Mouse (Mus musculus): Measurements from ENCODE around the gene Psmd2.

The Psmd2 gene

DNA sequence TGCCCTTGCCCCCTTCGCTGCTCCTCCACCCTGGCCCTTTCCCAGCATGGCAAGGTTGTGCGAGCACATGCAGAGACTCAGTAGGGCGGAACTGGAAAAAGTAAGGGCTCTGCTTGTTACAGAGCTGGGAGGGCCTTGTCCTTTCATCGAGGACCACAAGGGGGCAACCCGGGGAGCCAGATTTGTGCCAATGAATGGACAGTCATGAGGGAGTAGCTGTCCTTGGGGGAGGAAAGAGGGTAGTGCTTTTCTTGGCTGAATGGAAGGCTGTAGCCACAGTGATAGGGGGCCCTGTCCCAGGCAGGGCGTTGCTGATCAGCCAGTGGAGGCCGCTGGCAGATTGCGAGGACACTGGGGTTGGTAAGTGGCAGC, 51.1 kb downstream of the Psmd2 start:
- peak; percentile 82 to 83 for DNase-seq

DNA sequence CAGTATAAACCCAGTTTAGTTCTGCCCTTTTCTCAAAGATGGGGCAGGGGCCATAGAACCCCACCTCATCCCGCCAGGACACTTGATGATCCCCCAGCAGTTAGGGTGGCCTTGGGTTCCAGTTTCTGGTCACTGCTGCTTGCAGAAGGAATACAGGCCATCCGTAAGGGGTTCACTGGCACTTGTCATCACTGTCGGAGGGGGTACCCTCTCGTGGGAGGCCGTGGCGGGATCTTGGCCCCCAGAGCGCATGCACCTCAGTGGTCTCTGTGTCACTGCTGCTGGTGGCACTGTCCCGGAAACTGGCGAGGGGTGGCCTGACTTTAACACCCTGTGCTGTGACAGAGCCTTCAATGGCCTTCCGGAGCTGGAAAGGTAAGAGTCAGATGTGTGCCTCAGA, 51.6 kb downstream of the Psmd2 start:
- no peak for DNase-seq

DNA sequence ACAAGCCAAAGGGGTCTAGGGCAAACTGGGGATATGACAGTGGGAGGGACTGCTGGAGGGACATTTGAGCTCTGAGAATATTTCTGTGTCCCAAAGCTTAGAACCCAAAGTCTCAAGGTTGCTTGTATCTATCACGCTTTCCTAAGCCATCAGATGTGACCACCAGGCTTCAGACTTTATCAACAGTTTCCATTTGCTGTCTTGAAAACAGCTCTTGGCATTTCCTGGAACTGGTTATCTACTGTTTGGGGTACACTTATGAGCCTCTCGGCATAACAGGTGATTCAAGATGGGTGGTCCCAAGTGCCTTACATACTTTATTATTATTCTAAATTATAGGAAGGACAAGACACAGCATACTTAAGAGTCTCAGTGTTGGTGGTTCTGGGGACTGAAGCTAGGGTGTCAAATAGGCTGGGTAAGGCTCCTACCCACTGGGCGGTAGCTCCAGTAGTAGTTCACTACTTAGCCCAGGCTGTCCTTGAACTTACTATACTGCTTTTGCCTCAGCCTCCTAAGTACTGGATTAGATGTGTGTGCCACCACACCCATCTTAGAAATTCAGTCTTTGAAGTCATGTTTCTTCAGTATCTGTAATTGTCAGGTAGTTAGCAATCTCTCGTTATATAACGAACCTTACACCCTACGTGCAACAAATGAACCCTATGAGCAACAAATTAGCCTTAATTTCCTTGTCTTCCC, 52.4 kb downstream of the Psmd2 start:
- no peak for DNase-seq

DNA sequence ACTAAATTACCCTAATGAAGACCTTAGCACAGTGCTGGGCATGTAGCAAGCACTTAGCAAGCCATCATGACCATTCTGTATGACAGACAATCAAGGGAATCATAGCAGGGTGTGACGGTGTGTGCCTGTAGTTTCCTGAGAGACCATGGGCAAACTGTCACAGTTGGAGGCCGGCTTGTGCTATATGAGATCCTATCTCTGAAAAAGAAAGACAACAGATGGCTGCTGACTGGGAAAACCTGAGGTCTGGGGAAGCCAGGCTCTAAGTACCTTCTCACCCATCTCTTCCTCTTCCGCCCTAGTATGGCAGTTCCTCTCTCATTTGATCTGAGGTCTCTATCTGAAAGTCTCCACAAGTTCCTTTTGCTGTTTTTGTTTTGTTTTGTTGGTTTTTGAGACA, 54.3 kb downstream of the Psmd2 start:
- peak in 1 of 2 experiments; percentile 43 for DNase-seq

DNA sequence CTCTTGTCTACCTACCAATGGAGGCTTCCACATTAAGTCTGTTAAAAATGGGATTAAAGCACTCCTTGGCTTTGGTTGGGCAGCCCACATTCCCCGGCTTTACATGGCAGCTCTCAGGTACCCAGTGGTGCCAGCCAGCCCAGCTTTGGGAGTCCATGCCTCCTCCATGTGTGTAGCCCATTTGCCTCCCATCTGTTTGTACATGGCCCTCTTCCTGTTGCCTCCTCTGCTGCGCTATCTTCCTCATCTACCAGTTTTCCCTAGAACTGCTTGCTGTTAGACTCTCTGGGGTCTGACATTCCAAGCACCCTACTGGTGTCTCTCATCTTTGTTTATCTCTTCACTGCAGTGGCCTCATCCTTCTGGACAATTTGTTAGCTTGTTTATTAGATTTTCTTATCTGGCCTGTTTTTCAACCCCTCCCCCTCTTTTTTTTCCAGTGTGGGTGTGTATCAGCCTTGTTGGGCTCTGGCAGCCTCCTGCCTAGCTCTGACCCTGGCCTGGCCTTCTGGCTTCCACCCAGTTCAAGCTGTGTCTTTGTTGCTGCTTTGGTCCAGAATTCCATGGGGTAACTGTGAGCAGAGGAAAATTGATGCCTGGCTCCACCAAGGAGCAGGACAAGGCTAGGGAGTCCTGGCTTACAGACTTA, 55.1 kb downstream of the Psmd2 start:
- DNase-seq, result peak in 1 of 2 experiments; percentile 39

DNA sequence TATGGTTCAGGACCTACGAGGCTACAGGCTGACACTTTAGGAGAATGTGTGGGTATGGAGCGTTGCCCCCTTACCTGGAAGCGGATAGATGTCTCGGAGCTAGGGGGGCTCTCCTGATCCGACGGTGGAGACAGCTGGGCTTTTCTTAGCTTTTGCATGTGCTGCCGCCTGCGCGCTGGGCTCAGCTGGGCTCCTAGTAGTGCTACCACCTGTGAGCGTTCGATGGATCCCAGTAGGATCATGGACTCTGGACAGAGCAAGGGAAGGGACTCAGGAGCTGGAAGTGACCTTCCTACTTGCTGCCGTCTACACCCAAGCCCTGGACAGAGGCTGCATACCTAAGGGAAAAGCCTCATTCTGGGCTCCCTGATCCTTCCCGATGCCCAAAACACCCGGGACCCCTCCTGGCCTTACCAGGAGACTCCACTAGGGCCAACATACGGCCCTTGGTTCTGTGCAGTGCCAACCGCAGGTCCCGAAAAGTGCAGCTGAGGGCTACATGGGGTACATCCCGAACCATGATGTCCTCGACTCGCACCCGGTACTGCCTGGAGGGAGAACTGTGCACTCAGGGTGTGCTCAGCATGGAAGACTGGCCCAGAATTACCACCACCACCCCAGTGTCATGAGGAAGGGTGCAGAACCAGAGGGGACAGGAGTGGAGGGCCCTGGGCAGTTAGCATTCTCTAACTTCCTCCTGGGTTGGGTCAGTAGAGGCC, 56.9 kb downstream of the Psmd2 start:
- DNase-seq, result no peak

DNA sequence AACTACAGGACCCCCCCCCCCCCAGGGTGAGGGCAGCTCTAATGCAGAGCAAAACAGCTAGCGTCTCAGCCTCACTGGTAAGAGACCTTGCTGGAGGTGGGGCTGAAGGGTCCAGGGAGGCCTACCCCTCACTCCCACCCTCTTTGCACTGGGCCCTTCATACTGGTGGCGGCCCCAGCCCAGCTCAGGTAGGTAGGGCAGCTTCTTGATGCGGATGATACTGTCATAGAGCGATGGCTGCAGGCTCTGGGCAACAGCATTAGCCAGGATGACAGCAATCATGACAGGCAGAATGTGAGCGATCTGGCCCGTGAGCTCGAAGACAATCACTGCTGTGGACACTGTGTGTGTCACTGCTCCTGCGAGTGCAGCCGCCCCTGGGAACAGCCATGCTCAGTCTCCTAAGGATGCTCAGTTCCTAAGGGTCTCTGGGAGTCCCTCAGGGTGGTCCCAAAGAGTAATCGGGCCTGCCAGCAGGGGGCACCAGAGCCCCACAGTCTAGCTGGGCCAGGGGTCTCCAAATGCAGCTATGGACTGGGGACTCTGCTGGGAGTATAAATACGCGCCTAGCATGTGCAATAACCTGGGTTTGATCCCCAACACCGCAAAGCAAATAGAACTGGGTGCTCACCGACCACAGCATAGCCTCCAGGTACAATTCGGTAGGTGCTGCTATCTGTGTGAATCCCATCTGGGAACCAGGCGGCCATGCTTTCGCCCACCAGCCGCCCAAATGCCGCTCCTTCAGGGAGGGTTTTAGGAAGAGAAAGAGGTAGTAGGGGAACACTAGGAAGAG, 57.7 kb downstream of the Psmd2 start:
- DNase-seq, result peak; percentile 82 to 84

DNA sequence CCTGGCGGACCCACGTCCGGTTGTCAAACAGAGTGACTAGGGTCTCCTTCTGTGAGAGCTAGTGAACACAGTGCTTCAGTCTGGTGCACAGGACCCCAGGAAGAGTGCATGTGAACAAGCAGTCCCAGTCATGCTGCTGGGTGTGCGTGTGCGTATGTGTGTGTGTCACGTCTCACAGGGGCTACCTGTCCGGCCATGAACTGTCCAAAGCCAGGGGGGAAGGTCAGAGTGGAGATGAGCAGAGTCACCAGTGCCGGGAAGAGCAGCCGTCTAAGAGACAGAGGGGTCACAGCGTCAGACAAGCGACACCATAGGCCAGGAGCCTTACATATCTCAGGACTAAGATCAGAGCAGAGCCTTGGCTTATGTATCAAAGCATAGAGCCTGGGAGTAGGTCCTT, 58.9 kb downstream of the Psmd2 start:
- DNase-seq, result no peak

DNA sequence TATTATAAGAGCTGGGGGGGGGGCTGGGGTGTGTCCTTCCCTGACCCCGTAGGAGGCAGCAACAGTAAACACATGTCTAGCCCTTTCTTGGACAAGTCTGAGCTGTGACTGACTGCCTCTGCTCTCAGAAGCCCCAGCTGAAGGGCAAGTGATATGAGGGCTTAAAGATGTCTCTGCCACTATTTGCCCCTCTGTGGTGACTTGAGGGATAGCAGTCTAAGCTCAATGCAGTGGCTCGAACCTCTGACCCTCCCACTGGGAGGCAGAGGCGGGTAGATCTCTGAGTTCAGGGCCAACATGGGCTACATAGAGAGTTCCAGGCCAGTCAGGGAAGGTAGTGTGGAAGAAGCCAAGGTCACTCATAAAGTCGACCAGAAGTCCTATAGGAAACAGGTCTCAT, 59.4 kb downstream of the Psmd2 start:
- peak in 1 of 2 experiments; percentile 50 for DNase-seq

DNA sequence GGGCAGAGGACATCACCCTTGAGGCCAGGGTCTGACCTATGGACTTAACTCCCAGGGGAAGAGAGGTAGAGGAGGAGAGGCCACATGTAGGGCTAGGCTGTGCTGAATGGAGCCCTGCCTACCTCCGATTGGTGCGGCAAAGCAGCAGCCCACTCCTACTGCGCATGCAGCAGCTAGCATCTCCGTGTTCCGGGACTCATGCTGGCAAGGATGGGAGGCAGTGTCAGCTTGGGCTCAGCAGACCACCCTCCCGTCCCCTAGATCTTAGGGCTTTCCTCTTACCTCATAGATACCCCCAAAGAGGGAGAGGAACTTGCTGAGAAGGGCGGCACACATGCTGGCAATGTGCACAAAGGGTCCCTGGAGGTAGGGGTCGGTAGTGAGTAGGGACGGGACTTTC, 60.7 kb downstream of the Psmd2 start:
- DNase-seq, result no peak

DNA sequence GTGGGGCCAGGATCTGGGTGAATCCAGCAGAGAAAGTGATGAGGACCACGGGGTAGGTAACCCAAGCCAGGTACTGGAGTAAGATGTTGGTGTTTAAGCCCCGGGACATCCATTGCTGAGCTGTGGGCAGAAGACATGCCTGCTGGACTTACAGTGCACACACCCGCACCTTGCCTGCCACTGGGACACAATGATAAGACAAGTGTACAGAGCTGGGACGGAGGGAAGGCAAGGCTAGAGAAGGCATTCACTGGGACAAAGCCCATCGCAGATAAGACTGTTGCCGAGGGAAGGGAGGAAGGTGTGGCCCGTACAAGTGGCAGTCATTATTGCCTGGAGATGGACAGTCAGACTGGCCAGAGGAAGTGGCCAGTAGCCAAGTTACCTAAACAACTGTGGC, 61.4 kb downstream of the Psmd2 start:
- peak in 1 of 2 experiments; percentile 21 for DNase-seq

Measured in cerebellum, postnatal 10 days (tissue).